28 mouse cellular contexts compared by ENCODE assay signal in genomic region chr17:34292570-34292969, GRCm38 (mm10). TPM values are rescaled to one million over a fixed set of nuclear protein-coding genes. Genes with fewer than 3 reads are reported as not detected.
"Had no signal": no experiment of that assay in that cellular context is flagged by ENCODE, and none has a peak within 500 bp of the region (broad histone marks: within the 10 kb centered on the region; RNA-seq: fewer than 3 reads in every experiment).

No protein-coding gene starts in this region.

- H3K4me3 ChIP-seq: heart, embryonic 10.5 days; heart, embryonic 13.5 days; heart, embryonic 15.5 days; hindbrain, embryonic 13.5 days; hindbrain, embryonic 15.5 days; kidney, embryonic 15.5 days; limb, embryonic 13.5 days; limb, embryonic 15.5 days had no signal

- H3K4me2 ChIP-seq: heart, embryonic 13.5 days; heart, embryonic 15.5 days; hindbrain, embryonic 13.5 days; hindbrain, embryonic 15.5 days; kidney, embryonic 15.5 days; limb, embryonic 13.5 days; limb, embryonic 15.5 days had no signal

- H3K9ac ChIP-seq: heart, embryonic 13.5 days; heart, embryonic 15.5 days; hindbrain, embryonic 13.5 days; hindbrain, embryonic 15.5 days; kidney, embryonic 15.5 days; limb, embryonic 13.5 days; limb, embryonic 15.5 days had no signal

- H3K27me3 ChIP-seq: heart, embryonic 15.5 days; hindbrain, embryonic 13.5 days; hindbrain, embryonic 15.5 days; limb, embryonic 15.5 days had no signal

- H3K36me3 ChIP-seq: heart, embryonic 10.5 days; heart, embryonic 13.5 days; heart, embryonic 15.5 days; hindbrain, embryonic 13.5 days; hindbrain, embryonic 15.5 days; kidney, embryonic 15.5 days; limb, embryonic 13.5 days; limb, embryonic 15.5 days had no signal

- H3K9me3 ChIP-seq: heart, embryonic 10.5 days; heart, embryonic 13.5 days; heart, embryonic 15.5 days; hindbrain, embryonic 13.5 days; hindbrain, embryonic 15.5 days; kidney, embryonic 15.5 days; limb, embryonic 13.5 days; limb, embryonic 15.5 days had no signal

- H3K27ac ChIP-seq: heart, embryonic 10.5 days; heart, embryonic 13.5 days; heart, embryonic 15.5 days; hindbrain, embryonic 13.5 days; hindbrain, embryonic 15.5 days; hindbrain, postnatal 0 days; kidney, embryonic 15.5 days; kidney, postnatal 0 days; limb, embryonic 13.5 days; limb, embryonic 15.5 days had no signal

- H3K4me1 ChIP-seq: heart, embryonic 10.5 days; limb, embryonic 13.5 days had no signal

- ATAC-seq: hindbrain, postnatal 0 days; intestine, embryonic 16.5 days had no signal

- DNase-seq: gastrocnemius, postnatal 14 days; gastrocnemius, postnatal 36 days; heart, adult 18-20 months; heart, postnatal 14 days; heart, postnatal 36 days; kidney, adult 11 months; kidney, adult 2 months; kidney, adult 9 months; kidney, postnatal 14 days; kidney, postnatal 36 days; layer of hippocampus, adult 9-11 months; layer of hippocampus, postnatal 36 days; left cerebral cortex, postnatal 4 days had no signal

RNA-seq across cellular contexts. Expression of gene H2-Aa, which starts 4.9 kb away (rescaled TPM):
- polyA plus RNA-seq: hindbrain, embryonic 11.5 days; limb, embryonic 11.5 days had no signal

RNA-seq across cellular contexts. Expression of gene H2-Eb2, which starts 32.9 kb away (rescaled TPM):
- polyA plus RNA-seq: heart, embryonic 10.5 days; heart, embryonic 13.5 days; heart, embryonic 15.5 days; heart, postnatal 0 days; hindbrain, embryonic 11.5 days; intestine, embryonic 14.5 days; intestine, embryonic 16.5 days; kidney, embryonic 15.5 days; kidney, postnatal 0 days; limb, embryonic 13.5 days; limb, embryonic 15.5 days had no signal

RNA-seq across cellular contexts. Expression of gene H2-Ob, which starts 53.9 kb away (rescaled TPM):
- polyA plus RNA-seq: heart, embryonic 10.5 days; heart, embryonic 13.5 days; hindbrain, embryonic 11.5 days; limb, embryonic 11.5 days; limb, embryonic 13.5 days; limb, embryonic 15.5 days had no signal
